Mouse (Mus musculus) neural tube, embryonic 14.5 days (tissue): ENCODE measurements around the gene Ppp4c. TPM values are rescaled to one million over a fixed set of nuclear protein-coding genes. Genes with fewer than 3 reads are reported as not detected.

Source experiments
- ATAC-seq: fragments of 200-750 bp; cut with Nextera tagmentation; 2 replicates; pipeline ENCODE4 v1.8.0; 2017; ENCODE audit warnings: low read depth, mild to moderate bottlenecking, moderate TSS enrichment, moderate library complexity
- H3K27ac ChIP-seq: fragments of 300-500 bp; sonication (generic); 2 replicates; pipeline ENCODE4 v1.5.1; 2014; ENCODE audit warnings: low read depth, mild to moderate bottlenecking, control low read depth, low read length, moderate library complexity, mixed read lengths
- H3K27me3 ChIP-seq: fragments of 300-500 bp; sonication (generic); 2 replicates; pipeline ENCODE4 v1.6.1; 2014; ENCODE audit warnings: low read length; ENCODE audit not compliant: control insufficient read depth, insufficient read depth
- H3K36me3 ChIP-seq: fragments of 300-500 bp; sonication (generic); 2 replicates; pipeline ENCODE4 v1.6.1; 2014; ENCODE audit warnings: low read length, mixed read lengths; ENCODE audit not compliant: control insufficient read depth, insufficient read depth
- H3K4me1 ChIP-seq: fragments of 300-500 bp; sonication (generic); 2 replicates; pipeline ENCODE4 v1.6.1; 2014; ENCODE audit warnings: low read length; ENCODE audit not compliant: control insufficient read depth, insufficient read depth
- H3K4me2 ChIP-seq: fragments of 300-500 bp; sonication (generic); 2 replicates; pipeline ENCODE4 v1.6.1; 2014; ENCODE audit warnings: mild to moderate bottlenecking, low read depth, low read length, control low read depth
- H3K4me3 ChIP-seq: fragments of 300-500 bp; sonication (generic); 2 replicates; pipeline ENCODE4 v1.5.1; 2014; ENCODE audit warnings: low read depth, low read length, control low read depth, mixed read lengths
- H3K9ac ChIP-seq: fragments of 300-500 bp; sonication (generic); replicated peaks from 2 replicates; pipeline ENCODE4 v1.6.1; 2014; ENCODE audit warnings: low read depth, mild to moderate bottlenecking, control low read depth, low read length, mixed read lengths
- H3K9me3 ChIP-seq: fragments of 300-500 bp; sonication (generic); 2 replicates; pipeline ENCODE4 v1.6.1; 2016; ENCODE audit warnings: low read length; ENCODE audit not compliant: control insufficient read depth
- WGBS: fragments of 180-500 bp; shearing (Covaris S2); extraction: QIAGEN DNeasy Blood & Tissue Kit; methylation state at CpG from one replicate; pipeline ENCODE4 v1.1.7; 2014; 5-methylcytosine and 5-hydroxymethylcytosine counted together
- polyA plus RNA-seq: library from polyadenylated mRNA; unstranded; fragments of >200 nt; fragmentation: Nextera tagmentation; extraction: Ambion mirVana; gene quantifications from 2 replicates; pipeline ENCODE4 v1.2.1, GENCODE M21; 2014

The Ppp4c gene
- polyA plus RNA-seq, 1 experiment from 2014 or later: 154 TPM

GRCm38 (mm10) chr7:126759672-126760390, 32.5 kb downstream of the Ppp4c start:
- Histone ChIP-seq H3K4me2 (peak overlapping the region; percentile 59), H3K4me1 (peaks cover 19% of the 10 kb centered on the region), H3K36me3 (peaks cover 2% of the 10 kb centered on the region; the same call in 1 of the 2 replicates), H3K9me3 (no peaks in the 10 kb centered on the region), H3K4me3 (peak overlapping the region; percentile 66), H3K9ac (peak overlapping the region; percentile 83), H3K27ac (peak overlapping the region; percentile 85), H3K27me3 (no peaks in the 10 kb centered on the region)
- 2% methylated on average over 24 of the region's 24 CpGs for WGBS
- peak; percentile 68 for ATAC-seq

- peak; percentile 68 for ATAC-seq
- Histone ChIP-seq H3K36me3 (no peaks in the 10 kb centered on the region; the same call in 1 of the 2 replicates), H3K4me3 (peak within 1 kb of the TSS; percentile 66), H3K27ac (peak within 1 kb of the TSS; percentile 85), H3K4me1 (peaks cover 19% of the 10 kb centered on the region), H3K9ac (peak within 1 kb of the TSS; percentile 83), H3K4me2 (peak within 1 kb of the TSS; percentile 59), H3K9me3 (no peaks in the 10 kb centered on the region), H3K27me3 (no peaks in the 10 kb centered on the region)
- 1% methylated on average over 33 of the region's 38 CpGs for WGBS
Measured at GRCm38 (mm10) chr7:126759050-126759671, 33.1 kb downstream of the Ppp4c start, which contains the start of gene Mapk3. Gene Mapk3, plus strand, starts transcription at chr7:126759601.

GRCm38 (mm10) chr7:126758539-126758938, 33.8 kb downstream of the Ppp4c start:
- no peak overlapping the region for H3K27ac ChIP-seq
- WGBS: 52% methylated on average over 7 of the region's 7 CpGs

GRCm38 (mm10) chr7:126754866-126755265, 37.4 kb downstream of the Ppp4c start:
- no peak overlapping the region for H3K4me3 ChIP-seq
- WGBS: 1% methylated on average over 9 of the region's 9 CpGs
- ATAC-seq: peak; percentile 65; the same call in 1 of the 2 replicates
- H3K9me3 ChIP-seq: no peaks in the 10 kb centered on the region
- no peak overlapping the region for H3K27ac ChIP-seq
- no peaks in the 10 kb centered on the region for H3K36me3 ChIP-seq
- no peak overlapping the region for H3K9ac ChIP-seq
- 0 out of 2 replicates have a peak overlapping the region, but pooled peaks have one; percentile 9 for H3K4me2 ChIP-seq
- no peaks in the 10 kb centered on the region for H3K4me1 ChIP-seq
- H3K27me3 ChIP-seq: no peaks in the 10 kb centered on the region

More at GRCm38 (mm10) chr7:126758539-126758938, 33.8 kb downstream of the Ppp4c start:
- Histone ChIP-seq H3K36me3 (no peaks in the 10 kb centered on the region), H3K27me3 (no peaks in the 10 kb centered on the region), H3K9me3 (no peaks in the 10 kb centered on the region), H3K4me2 (no peak overlapping the region), H3K4me3 (no peak overlapping the region), H3K4me1 (peaks cover 19% of the 10 kb centered on the region), H3K9ac (no peak overlapping the region)
- 0 out of 2 replicates have a peak, but pooled peaks have one; percentile 2 for ATAC-seq

- Histone ChIP-seq H3K9ac (no peak overlapping the region), H3K4me1 (no peaks in the 10 kb centered on the region), H3K4me3 (no peak overlapping the region), H3K36me3 (no peaks in the 10 kb centered on the region), H3K27me3 (no peaks in the 10 kb centered on the region), H3K4me2 (no peak overlapping the region), H3K9me3 (no peaks in the 10 kb centered on the region), H3K27ac (no peak overlapping the region)
- ATAC-seq: no peak
- WGBS: 95% methylated on average over 17 of the region's 17 CpGs
Measured at GRCm38 (mm10) chr7:126749582-126750343, 42.5 kb downstream of the Ppp4c start.

- 82% methylated on average over 7 of the region's 7 CpGs for WGBS
- Histone ChIP-seq H3K36me3 (no peaks in the 10 kb centered on the region), H3K9ac (no peak overlapping the region), H3K4me3 (no peak overlapping the region), H3K4me2 (no peak overlapping the region), H3K4me1 (no peaks in the 10 kb centered on the region), H3K27me3 (no peaks in the 10 kb centered on the region), H3K27ac (no peak overlapping the region), H3K9me3 (no peaks in the 10 kb centered on the region)
- no peak for ATAC-seq
Measured at GRCm38 (mm10) chr7:126748824-126749223, 43.5 kb downstream of the Ppp4c start.

- Histone ChIP-seq H3K4me3 (no peak overlapping the region), H3K4me2 (no peak overlapping the region), H3K27me3 (no peaks in the 10 kb centered on the region), H3K4me1 (no peaks in the 10 kb centered on the region), H3K9me3 (no peaks in the 10 kb centered on the region), H3K36me3 (no peaks in the 10 kb centered on the region), H3K27ac (no peak overlapping the region), H3K9ac (no peak overlapping the region)
- no peak for ATAC-seq
- WGBS: 46% methylated on average over 6 of the region's 6 CpGs
Measured at GRCm38 (mm10) chr7:126746798-126747197, 45.5 kb downstream of the Ppp4c start.

- no peaks in the 10 kb centered on the region for H3K4me1 ChIP-seq
- 88% methylated on average over 12 of the region's 12 CpGs for WGBS
- H3K36me3 ChIP-seq: no peaks in the 10 kb centered on the region
- H3K9ac ChIP-seq: no peak overlapping the region
- no peaks in the 10 kb centered on the region for H3K9me3 ChIP-seq
- ATAC-seq: no peak
- H3K27me3 ChIP-seq: no peaks in the 10 kb centered on the region
- H3K4me3 ChIP-seq: no peak overlapping the region
- no peak overlapping the region for H3K4me2 ChIP-seq
- no peak overlapping the region for H3K27ac ChIP-seq
Measured at GRCm38 (mm10) chr7:126746066-126746465, 46.2 kb downstream of the Ppp4c start.
